Mouse (Mus musculus) splenic B cell, adult 2 months (primary cell): ENCODE measurements at regions not wholly inside any gene's neighbourhood (a gene's known extent, or its start where the extent isn't known, plus 50 kb on each side); places are given as distances from the start of the nearest gene placed in this dataset.

Source experiments
- DNase-seq: peaks from one replicate; pipeline ENCODE4 v3.0.0-alpha.2; 2011; ENCODE audit warnings: low read depth, low spot score
- H3K27me3 ChIP-seq: 2 replicates; pipeline ENCODE4 v1.6.1; 2012; ENCODE audit warnings: mild to moderate bottlenecking, low read length, moderate library complexity, mixed read lengths; ENCODE audit not compliant: control insufficient read depth, poor library complexity, insufficient read depth, severe bottlenecking
- H3K36me3 ChIP-seq: 2 replicates; pipeline ENCODE4 v1.6.1; 2012; ENCODE audit warnings: mild to moderate bottlenecking, low read length, moderate library complexity, mixed read lengths; ENCODE audit not compliant: control insufficient read depth, poor library complexity, insufficient read depth, severe bottlenecking

DNA sequence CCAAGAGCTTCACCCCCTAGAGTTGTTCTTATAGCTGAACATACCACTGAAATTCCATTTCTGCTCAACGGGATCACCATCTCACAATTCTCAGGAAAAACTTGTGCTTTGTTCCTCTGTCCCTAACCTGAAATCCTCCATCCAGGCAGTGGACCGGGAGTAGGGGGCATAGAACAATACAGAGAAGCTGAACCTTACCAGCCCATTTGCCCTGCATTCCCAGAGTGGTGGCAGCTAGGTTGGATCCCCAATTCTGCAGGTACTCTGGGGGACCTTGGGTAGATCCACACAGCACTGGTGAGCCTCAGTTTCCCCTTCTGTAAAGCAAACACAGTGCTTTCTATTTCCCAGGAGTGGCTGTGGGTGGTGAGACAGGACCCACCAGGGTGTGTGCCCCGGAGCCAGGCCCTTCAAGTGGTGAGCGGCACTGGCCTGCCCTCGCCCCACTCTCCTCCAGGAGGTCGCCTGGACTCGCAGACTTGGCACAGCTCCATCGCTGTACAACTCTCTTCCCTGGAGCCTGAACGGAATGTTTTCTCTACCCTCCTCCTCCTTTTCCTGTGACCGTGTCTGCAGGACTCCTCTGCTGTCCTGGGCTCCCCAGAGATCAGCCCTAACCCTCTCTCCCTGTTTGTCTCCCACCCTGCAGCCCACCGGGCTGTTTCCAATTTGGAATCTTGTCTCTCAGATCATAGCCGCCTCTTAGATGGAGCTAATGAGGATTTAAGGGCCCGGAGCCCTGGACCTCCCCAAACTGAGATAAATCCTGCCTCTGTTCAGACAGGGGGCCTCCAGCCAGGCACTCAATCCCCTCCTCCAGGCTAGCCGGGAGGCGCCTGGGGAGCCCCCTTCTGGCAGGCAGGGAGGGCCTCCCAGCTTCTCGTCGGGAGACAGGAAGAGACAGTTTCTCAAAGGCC lies 52.3 kb upstream of the Cux1 start:
- DNase-seq, result no peak
- Histone ChIP-seq H3K27me3 (no peaks in the 10 kb centered on the region), H3K36me3 (no peaks in the 10 kb centered on the region)

DNA sequence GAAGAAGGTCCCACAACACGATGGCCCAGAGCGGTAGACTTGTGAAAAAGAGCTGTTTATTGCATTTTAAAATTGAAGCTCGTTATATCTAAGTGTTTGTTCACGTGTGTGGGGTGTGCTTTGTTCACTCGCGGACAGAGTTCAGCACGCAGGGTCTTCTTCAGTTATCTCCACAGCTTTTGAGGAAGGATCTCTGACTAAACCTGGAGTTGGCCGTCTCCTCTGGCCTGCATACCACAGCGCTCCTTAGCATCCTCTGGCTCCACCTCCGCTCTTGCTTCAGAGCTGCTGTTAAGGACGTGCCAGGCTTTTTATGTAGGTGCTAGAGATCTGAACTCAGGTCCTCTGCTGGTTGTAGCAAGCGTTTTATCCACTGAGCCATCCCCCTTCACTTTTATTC lies 52.9 kb upstream of the Cux1 start:
- Histone ChIP-seq H3K36me3 (no peaks in the 10 kb centered on the region), H3K27me3 (no peaks in the 10 kb centered on the region)
- DNase-seq, result no peak

DNA sequence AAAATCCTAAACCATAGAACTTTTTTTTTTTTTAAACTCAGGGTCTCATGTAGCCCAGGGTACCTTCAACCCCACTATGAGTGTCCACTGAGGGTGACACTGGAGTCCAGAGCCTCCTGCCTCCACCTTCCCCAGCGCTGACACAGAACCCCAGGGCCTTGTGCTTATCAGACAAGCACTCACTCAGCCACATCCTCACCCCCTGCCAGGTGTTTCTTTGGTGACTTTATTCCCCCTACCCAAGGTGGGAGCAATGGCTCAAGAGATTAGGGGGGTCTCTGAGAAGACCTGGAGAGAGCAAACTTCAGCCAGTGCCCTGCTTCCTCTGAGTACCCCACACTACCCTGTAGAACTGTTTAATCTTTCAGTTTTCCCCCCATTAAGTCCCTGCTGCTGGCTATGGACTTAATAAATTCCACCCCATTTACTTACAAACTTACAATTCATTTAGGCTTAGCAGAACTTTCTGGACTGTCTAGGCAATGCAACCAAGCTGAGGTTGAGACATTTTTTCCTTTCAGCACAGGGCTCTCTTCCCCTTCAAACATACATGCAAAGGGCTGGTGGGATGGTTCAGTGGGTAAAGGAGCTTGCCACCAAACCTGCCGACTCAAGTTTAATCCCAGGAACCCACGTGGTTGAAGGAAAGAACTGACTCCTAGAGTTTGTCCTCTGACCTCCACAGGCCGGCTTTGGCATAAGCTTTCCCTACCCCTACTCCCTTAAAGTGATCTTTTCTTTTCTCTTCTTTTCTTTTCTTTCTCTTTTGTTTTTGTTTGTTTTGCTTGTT lies 54.2 kb upstream of the Cux1 start:
- Histone ChIP-seq H3K36me3 (no peaks in the 10 kb centered on the region), H3K27me3 (no peaks in the 10 kb centered on the region)
- DNase-seq, result no peak

DNA sequence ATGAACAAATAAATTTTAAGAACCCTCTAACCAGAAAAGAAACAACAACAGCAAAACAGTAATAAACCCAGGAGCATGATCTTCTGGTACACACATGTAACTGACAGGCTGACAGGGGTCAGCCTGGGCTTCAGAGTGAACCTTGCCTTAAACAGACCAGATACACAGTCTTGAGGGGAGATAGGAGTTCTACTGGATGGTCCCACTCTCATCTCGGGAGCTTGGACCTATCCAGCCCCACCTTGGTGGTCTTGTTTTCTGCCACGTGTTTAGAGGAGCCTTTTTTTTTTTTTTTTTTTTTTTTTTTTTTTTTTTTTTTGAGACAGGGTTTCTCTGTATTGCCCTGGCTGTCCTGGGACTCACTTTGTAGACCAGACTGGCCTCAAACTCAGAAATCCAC lies 54.9 kb upstream of the Cux1 start:
- H3K36me3 ChIP-seq, result no peaks in the 10 kb centered on the region
- no peak for DNase-seq
- H3K27me3 ChIP-seq, result no peaks in the 10 kb centered on the region

DNA sequence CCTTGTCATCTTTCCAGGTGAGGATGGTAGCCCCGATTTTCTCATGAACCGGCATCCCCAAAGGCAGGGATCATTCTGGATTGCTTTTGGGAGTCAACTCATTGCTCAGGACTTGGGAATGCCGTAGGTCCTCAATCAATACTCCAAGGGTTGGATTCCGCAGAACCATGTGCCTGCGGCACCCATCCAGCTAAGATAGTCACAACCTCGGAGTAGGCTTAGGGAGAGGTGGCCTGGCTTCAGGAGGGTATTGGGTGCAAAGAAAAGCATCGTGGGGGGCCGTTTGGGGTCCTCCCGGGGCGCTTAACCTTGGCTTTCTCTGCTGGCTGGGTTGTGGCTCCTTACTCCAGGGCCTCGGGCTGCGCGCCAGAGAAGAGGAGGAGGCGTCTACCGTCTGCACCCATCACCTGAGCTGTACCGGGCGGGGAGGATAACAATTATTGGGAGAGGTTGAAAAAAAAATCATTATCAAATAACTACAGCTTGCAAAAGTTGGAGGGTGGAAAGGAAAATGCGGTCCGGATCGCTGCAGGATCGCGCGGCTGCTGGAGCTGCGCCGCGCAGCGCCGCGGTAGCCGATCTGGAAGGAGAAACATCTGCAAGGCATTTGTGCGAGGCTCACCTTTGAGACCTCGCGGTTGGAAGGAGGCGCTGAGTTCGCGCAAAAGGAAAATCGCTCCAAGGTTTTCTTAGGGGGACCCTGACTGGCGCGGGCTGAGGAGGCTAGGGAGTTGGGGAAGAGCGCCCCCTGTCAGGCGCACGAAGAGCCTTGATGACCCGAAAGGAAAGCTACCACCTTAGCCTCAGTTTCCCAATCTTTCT lies 55.6 kb upstream of the Cux1 start:
- Histone ChIP-seq H3K27me3 (no peaks in the 10 kb centered on the region), H3K36me3 (no peaks in the 10 kb centered on the region)
- peak; percentile 87 for DNase-seq

DNA sequence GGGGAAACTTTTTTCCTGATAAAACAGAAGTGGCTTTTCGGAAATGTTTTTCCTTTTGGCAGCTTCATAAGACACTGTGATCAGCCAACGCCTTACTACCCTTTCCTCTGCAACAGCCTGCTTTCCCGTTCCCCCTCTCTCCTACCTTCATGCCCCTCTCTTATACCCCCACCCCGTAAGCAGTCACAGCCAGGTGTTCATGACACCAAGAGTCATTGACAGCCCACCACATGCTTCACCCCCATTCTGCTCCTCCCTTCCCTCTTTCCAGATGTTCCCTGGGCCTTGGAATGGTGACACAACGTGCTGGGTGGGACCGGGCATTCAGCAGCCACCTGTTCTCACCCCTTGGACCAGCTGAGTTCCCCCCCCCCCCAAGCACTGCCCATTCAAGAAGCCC lies 56.5 kb upstream of the Cux1 start:
- H3K36me3 ChIP-seq, result no peaks in the 10 kb centered on the region
- H3K27me3 ChIP-seq, result no peaks in the 10 kb centered on the region
- no peak for DNase-seq

DNA sequence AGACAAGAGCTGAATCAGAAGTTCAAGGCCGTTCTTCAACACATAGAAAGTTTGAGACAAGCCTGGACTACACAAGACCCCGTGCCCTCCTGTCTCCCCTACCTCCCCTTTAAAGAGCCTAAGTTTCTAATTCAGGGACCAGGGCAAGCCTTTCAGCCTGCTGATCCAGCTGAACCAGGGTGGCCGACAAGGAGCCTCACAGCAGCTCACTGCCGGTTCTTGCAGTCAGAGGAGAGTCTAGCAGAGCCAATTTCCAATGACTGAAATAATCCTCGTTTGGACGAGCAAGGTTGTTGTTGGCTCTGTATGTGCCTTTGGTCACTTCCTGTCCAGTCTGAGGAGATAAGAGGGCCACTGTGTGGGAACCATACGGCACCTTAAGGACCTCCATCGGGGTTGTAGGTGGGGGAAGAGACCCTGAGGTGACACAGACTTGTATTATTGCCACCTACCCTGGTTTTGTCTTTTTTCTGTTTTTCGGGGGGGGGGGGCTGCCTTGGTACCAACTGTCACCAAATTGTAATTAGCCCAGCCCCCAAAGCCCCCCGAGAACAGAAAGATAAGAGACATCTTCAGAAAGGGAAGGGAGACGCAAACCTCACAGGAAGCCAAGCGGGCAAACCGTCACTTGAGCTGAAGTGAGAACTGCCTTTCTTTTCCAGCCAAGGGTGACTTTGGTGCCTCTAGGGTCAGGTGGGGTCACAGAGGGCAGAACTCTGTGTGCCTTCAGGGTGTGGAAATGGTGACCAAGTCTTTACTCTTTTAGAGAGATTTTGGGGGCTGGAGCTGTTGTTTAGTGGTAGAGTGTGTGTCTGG lies 58.1 kb upstream of the Cux1 start:
- no peaks in the 10 kb centered on the region for H3K36me3 ChIP-seq
- H3K27me3 ChIP-seq, result no peaks in the 10 kb centered on the region
- peak; percentile 55 for DNase-seq

DNA sequence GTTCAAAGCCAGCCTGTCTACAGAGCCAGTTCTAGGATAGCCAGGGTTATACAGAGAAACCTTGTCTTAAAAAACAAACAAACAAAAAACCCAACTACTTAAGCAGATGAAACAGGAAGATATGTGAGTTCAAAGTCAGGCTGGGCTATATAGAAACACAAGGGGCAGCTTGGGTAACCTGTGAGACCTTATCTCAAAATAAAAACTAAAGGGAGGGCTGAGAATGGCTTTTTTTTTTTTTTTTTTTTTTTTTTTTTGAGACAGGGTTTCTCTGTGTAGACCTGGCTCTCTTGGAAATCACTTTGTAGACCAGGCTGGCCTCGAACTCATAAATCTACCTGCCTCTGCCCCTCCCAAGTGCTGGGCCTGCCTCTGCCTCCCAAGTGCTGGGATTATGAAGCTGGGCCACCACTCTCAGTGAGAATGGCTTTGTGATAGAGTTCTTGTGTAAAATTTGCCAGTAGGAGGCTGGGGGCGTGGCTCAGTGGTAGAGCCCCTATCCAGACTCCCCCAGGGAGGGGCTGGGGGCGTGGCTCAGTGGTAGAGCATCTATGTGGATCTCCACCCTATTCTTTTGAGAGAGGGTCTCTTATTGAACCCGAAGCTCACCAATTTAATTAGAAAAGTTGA lies 59.0 kb upstream of the Cux1 start:
- DNase-seq, result peak; percentile 47
- no peaks in the 10 kb centered on the region for H3K36me3 ChIP-seq

DNA sequence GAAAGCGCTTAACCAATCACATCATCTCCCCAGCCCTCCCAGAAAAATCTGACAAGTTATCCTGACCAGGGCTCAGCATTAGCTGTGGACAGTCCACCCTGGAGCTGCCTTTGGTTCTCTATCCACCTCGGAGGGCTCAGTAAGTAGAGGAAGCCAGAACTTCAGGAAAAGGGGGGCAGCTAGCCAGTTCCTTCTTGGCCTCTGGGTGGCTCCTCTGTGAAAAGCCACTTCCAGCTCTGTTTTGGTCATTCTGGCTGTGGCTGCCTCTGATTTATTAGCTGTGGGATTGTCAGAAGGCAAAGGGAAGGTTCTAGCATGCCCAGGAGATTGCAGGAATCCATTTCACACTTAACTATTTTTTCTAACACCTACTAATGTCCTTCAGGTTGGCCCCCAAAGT lies 59.6 kb upstream of the Cux1 start:
- DNase-seq, result no peak
- H3K27me3 ChIP-seq, result no peaks in the 10 kb centered on the region

More for the DNA sequence above, 59.0 kb upstream of the Cux1 start:
- H3K27me3 ChIP-seq, result no peaks in the 10 kb centered on the region

DNA sequence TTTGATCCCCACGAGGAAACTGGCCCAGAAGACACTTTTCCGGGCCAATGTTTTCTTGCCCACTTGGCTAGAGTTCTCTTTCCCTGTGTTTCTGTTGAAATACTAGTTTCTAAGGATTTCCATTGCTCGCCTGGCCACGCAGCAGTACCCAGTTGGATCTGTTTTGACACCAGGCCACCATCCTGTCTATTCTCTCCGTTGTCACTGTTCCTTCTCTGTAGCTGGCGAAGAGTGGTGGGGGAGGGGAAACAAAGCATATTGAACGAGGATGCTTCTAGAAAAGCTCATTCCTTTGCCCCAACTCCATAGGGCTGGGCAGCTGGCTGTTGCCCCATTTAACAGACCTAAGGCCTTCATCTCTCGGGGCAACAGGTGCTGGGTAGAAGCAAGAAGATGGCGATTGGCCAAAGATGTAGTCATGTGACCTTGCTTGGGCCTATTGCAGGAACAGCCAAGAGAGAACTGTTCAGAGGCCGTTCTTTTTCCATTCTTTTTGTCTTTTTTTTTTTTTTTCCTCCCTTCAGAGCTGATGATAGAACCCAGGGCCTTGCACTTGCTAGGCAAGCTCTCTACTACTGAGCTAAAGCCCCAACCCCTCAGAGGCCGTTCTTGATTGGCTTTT lies 60.5 kb upstream of the Cux1 start:
- H3K27me3 ChIP-seq, result no peaks in the 10 kb centered on the region
- peak; percentile 59 for DNase-seq
- H3K36me3 ChIP-seq, result no peaks in the 10 kb centered on the region

More for the DNA sequence above, 59.6 kb upstream of the Cux1 start:
- no peaks in the 10 kb centered on the region for H3K36me3 ChIP-seq

DNA sequence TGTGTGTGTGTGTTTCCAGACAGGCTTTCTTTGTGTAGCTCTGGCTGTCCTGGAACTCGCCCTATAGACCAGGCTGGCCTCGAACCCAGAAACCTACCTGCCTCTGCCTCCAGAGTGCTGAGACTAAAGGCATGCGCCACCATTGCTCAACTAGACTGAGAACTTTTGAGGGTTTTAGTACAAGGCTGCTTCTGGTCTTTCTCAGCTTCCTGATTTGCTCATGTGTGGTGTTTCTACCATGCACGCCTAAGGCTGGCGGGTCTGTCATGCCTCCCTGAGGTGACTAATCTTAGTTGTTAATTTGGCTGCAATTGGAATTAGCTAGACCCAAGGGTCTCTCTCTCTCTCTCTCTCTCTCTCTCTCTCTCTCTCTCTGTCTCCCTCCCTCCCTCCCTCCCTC lies 61.2 kb upstream of the Cux1 start:
- peak; percentile 49 for DNase-seq
- H3K27me3 ChIP-seq, result no peaks in the 10 kb centered on the region

DNA sequence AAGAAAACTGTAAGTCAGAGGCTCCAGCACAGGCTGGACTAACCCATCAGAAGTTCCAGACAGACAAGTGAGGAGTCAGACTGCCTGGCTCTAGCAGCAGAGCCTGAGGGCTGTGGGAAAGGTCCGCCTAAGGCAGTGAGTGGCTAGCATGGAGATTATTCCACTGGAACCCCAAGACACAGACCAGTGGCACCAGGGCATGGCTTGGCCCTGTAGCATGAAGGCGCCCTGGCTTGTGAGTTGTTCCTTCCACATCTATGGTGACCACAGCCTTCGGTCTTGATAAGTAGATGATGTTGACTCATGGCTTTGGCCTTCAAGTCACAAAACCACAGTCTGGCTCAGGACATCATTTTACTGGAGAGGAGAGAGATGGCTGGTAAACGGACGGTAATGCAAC lies 60.7 kb upstream of the Myl10 start:
- no peaks in the 10 kb centered on the region for H3K27me3 ChIP-seq
- no peaks in the 10 kb centered on the region for H3K36me3 ChIP-seq
- no peak for DNase-seq

More for the DNA sequence above, 61.2 kb upstream of the Cux1 start:
- no peaks in the 10 kb centered on the region for H3K36me3 ChIP-seq

DNA sequence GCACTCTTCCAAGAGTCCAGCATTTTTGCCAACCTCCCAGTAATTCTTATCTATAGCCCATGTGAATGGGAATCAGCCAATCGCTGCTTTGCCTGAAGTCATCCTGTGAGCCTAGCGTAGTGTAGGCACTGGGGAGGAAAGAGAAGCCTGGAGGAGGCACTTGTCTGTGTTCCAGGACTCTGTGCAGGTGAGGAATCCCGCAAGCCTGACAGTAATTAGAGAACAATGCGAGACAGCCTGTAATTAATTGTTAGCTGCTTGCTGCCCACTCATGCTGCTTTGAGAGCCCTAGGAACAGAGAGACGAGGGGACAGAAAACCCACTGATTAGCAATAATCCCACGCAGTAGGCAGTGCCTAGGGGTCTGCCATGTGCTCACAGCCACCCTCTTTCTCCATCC lies 59.0 kb upstream of the Myl10 start:
- Histone ChIP-seq H3K36me3 (no peaks in the 10 kb centered on the region), H3K27me3 (no peaks in the 10 kb centered on the region)
- DNase-seq, result no peak
